Mouse (Mus musculus) MEL (cell line): ENCODE measurements at regions not wholly inside any gene's neighbourhood (a gene's known extent, or its start where the extent isn't known, plus 50 kb on each side); places are given as distances from the start of the nearest gene placed in this dataset.

Experiments
- DNase-seq: peaks from one replicate; pipeline ENCODE4 v3.0.0; 2011; ENCODE audit warnings: low read depth, low spot score
- H3K27ac ChIP-seq: 2 replicates; pipeline ENCODE4 v1.5.1; 2012; ENCODE audit warnings: low read depth, mild to moderate bottlenecking, control low read depth, low read length, moderate library complexity; ENCODE audit not compliant: control insufficient read depth
- H3K27me3 ChIP-seq, 2 experiments: fragments of 150-350 bp in 1 of 2; sonication (generic) in 1 of 2; 2 replicates each; pipeline ENCODE4 v1.6.1; 2012; ENCODE audit warnings: low read length in 2 of 2, mild to moderate bottlenecking in 2 of 2, improper control_type of control experiment in 1 of 2, moderate library complexity in 1 of 2; ENCODE audit not compliant: insufficient read depth in 2 of 2, control insufficient read depth in 1 of 2
- H3K36me3 ChIP-seq, 2 experiments: 2 replicates each; pipeline ENCODE4 v1.6.1; 2012 to 2014; ENCODE audit warnings: low read length in 2 of 2, improper control_type of control experiment in 1 of 2, inconsistent platforms in 1 of 2, mild to moderate bottlenecking in 1 of 2; ENCODE audit not compliant: insufficient read depth in 2 of 2, control insufficient read depth in 1 of 2
- H3K4me1 ChIP-seq, 2 experiments: fragments of 150-350 bp in 1 of 2; sonication (generic) in 1 of 2; 2 replicates each; pipeline ENCODE4 v1.6.1; 2012; ENCODE audit warnings: low read length in 2 of 2, improper control_type of control experiment in 1 of 2, mild to moderate bottlenecking in 1 of 2; ENCODE audit not compliant: insufficient read depth in 2 of 2, control insufficient read depth in 1 of 2
- H3K4me3 ChIP-seq, 2 experiments: fragments of 150-350 bp in 1 of 2; sonication (generic) in 1 of 2; 2 replicates each; pipeline ENCODE4 v1.5.1; 2012; ENCODE audit warnings: low read depth in 2 of 2, low read length in 2 of 2, mild to moderate bottlenecking in 2 of 2, moderate library complexity in 2 of 2, control low read depth in 1 of 2, improper control_type of control experiment in 1 of 2; ENCODE audit not compliant: control insufficient read depth in 1 of 2, insufficient read depth in 1 of 2
- H3K79me2 ChIP-seq: 2 replicates; pipeline ENCODE4 v1.6.1; 2012; ENCODE audit warnings: mild to moderate bottlenecking, low read length, moderate library complexity; ENCODE audit not compliant: control insufficient read depth, poor library complexity, insufficient read depth
- H3K9ac ChIP-seq: 2 replicates; pipeline ENCODE4 v1.6.1; 2012; ENCODE audit warnings: low read depth, mild to moderate bottlenecking, control low read depth, low read length, moderate library complexity; ENCODE audit not compliant: control insufficient read depth, poor library complexity, severe bottlenecking
- H3K9me3 ChIP-seq: fragments of 150-350 bp; sonication (generic); replicated peaks from 2 replicates; pipeline ENCODE4 v1.6.1; 2012; ENCODE audit warnings: mild to moderate bottlenecking, low read length, improper control_type of control experiment, moderate library complexity; ENCODE audit not compliant: insufficient read depth
- CHD2 ChIP-seq: IDR thresholded peaks from 2 replicates; pipeline ENCODE4 v1.6.1; 2011; ENCODE audit warnings: low read length, improper control_type of control experiment
- CTCF ChIP-seq, 3 experiments: IDR thresholded peaks in 2 of 3; conservative IDR thresholded peaks in 1 of 3; 2 replicates each; pipeline ENCODE4 v1.5.1; 2011 to 2012; ENCODE audit warnings: low read length in 3 of 3, low read depth in 2 of 3, mild to moderate bottlenecking in 2 of 3, improper control_type of control experiment in 1 of 3, inconsistent platforms in 1 of 3, mixed read lengths in 1 of 3, moderate library complexity in 1 of 3; ENCODE audit not compliant: control insufficient read depth in 1 of 3, insufficient read depth in 1 of 3, poor library complexity in 1 of 3, severe bottlenecking in 1 of 3
- EP300 ChIP-seq, 2 experiments: IDR thresholded peaks; 2 replicates each; pipeline ENCODE4 v1.6.1; 2011; ENCODE audit warnings: improper control_type of control experiment in 2 of 2, low read length in 2 of 2, low read depth in 1 of 2, mild to moderate bottlenecking in 1 of 2
- ETS1 ChIP-seq: IDR thresholded peaks from 2 replicates; pipeline ENCODE4 v1.6.1; 2012; ENCODE audit warnings: low read depth, mild to moderate bottlenecking, inconsistent platforms, low read length, improper control_type of control experiment, moderate library complexity
- GATA1 ChIP-seq: IDR thresholded peaks from 2 replicates; pipeline ENCODE4 v1.6.1; 2011; ENCODE audit warnings: low read depth, low read length, improper control_type of control experiment
- MAX ChIP-seq: IDR thresholded peaks from 2 replicates; pipeline ENCODE4 v1.6.1; 2011; ENCODE audit warnings: low read length, improper control_type of control experiment
- MAZ ChIP-seq: IDR thresholded peaks from 2 replicates; pipeline ENCODE4 v1.6.1; 2012; ENCODE audit warnings: low read depth, mild to moderate bottlenecking, inconsistent platforms, low read length, improper control_type of control experiment
- MEF2A ChIP-seq: IDR thresholded peaks from 2 replicates; pipeline ENCODE4 v1.6.1; 2014; ENCODE audit warnings: low read depth, mild to moderate bottlenecking, inconsistent platforms, low read length, improper control_type of control experiment; ENCODE audit not compliant: poor library complexity, insufficient replicate concordance, severe bottlenecking; ENCODE audit errors: extremely low read depth
- MYB ChIP-seq: IDR thresholded peaks from 2 replicates; pipeline ENCODE4 v1.6.1; 2011; ENCODE audit warnings: mild to moderate bottlenecking, low read depth, low read length, improper control_type of control experiment
- MYC ChIP-seq: IDR thresholded peaks from 2 replicates; pipeline ENCODE4 v1.6.1; 2011; ENCODE audit warnings: low read depth, mild to moderate bottlenecking, low read length, improper control_type of control experiment, moderate library complexity
- POLR2A ChIP-seq, 2 experiments: IDR thresholded peaks; 2 replicates each; pipeline ENCODE4 v1.6.1; 2011 to 2012; ENCODE audit warnings: low read length in 2 of 2, mild to moderate bottlenecking in 2 of 2, control low read depth in 1 of 2, improper control_type of control experiment in 1 of 2, low read depth in 1 of 2, moderate library complexity in 1 of 2; ENCODE audit not compliant: control insufficient read depth in 1 of 2, insufficient read depth in 1 of 2, poor library complexity in 1 of 2
- POLR2AphosphoS2 ChIP-seq: IDR thresholded peaks from 2 replicates; pipeline ENCODE4 v1.6.1; 2011; ENCODE audit warnings: low read length, improper control_type of control experiment
- POLR2AphosphoS5 ChIP-seq: IDR thresholded peaks from 2 replicates; pipeline ENCODE4 v1.6.1; 2012; ENCODE audit warnings: low read depth, borderline replicate concordance, mild to moderate bottlenecking, inconsistent platforms, low read length, moderate library complexity, mixed read lengths
- RAD21 ChIP-seq: IDR thresholded peaks from 2 replicates; pipeline ENCODE4 v1.6.1; 2011; ENCODE audit warnings: mild to moderate bottlenecking, low read depth, low read length, improper control_type of control experiment
- RCOR1 ChIP-seq: IDR thresholded peaks from 2 replicates; pipeline ENCODE4 v1.6.1; 2012; ENCODE audit warnings: low read depth, mild to moderate bottlenecking, inconsistent platforms, low read length, improper control_type of control experiment
- SIN3A ChIP-seq: IDR thresholded peaks from 2 replicates; pipeline ENCODE4 v1.6.1; 2012; ENCODE audit warnings: low read length, improper control_type of control experiment, inconsistent platforms
- SMC3 ChIP-seq: IDR thresholded peaks from 2 replicates; pipeline ENCODE4 v1.6.1; 2011; ENCODE audit warnings: low read depth, low read length, improper control_type of control experiment
- TAL1 ChIP-seq: IDR thresholded peaks from 2 replicates; pipeline ENCODE4 v1.6.1; 2012; ENCODE audit warnings: mild to moderate bottlenecking, inconsistent platforms, low read length, moderate library complexity, mixed read lengths
- TBP ChIP-seq: IDR thresholded peaks from 2 replicates; pipeline ENCODE4 v1.8.0; 2011; ENCODE audit warnings: low read depth, low read length, improper control_type of control experiment
- UBTF ChIP-seq: IDR thresholded peaks from 2 replicates; pipeline ENCODE4 v1.6.1; 2012; ENCODE audit warnings: low read depth, mild to moderate bottlenecking, inconsistent platforms, low read length, improper control_type of control experiment, moderate library complexity, borderline replicate concordance; ENCODE audit not compliant: insufficient read depth
- USF1 ChIP-seq: IDR thresholded peaks from 2 replicates; pipeline ENCODE4 v1.6.1; 2014; ENCODE audit warnings: low read depth, mild to moderate bottlenecking, inconsistent platforms, low read length, improper control_type of control experiment, moderate library complexity
- ZC3H11A ChIP-seq: IDR thresholded peaks from 2 replicates; pipeline ENCODE4 v1.6.1; 2012; ENCODE audit warnings: low read depth, mild to moderate bottlenecking, inconsistent platforms, low read length, improper control_type of control experiment

GRCm38 (mm10) chr12:97993937-97994336, 265.3 kb downstream of the Galc start:
- Histone ChIP-seq H3K4me3 (no peak overlapping the region), H3K27me3 (no peaks in the 10 kb centered on the region), H3K4me1 (no peaks in the 10 kb centered on the region), H3K27ac (no peak overlapping the region), H3K36me3 (no peaks in the 10 kb centered on the region), H3K9ac (no peak overlapping the region)
- DNase-seq, result no peak
- no peak for TF ChIP-seq POLR2AphosphoS5
- no peak for TF ChIP-seq MAX
- no peak for TF ChIP-seq MAZ
- no peak for TF ChIP-seq MEF2A
- no peak for TF ChIP-seq GATA1
- no peak for TF ChIP-seq ETS1
- no peak for TF ChIP-seq EP300 (IDR thresholded peaks at IDR 0.05; ENCODE audit: low read depth in 1 of 2, low read length in 2 of 2)
- TF ChIP-seq UBTF, result no peak
- no peak for TF ChIP-seq TAL1
- no peak for TF ChIP-seq RCOR1
- TF ChIP-seq MYC, result no peak
- TF ChIP-seq CHD2, result no peak
- TF ChIP-seq POLR2AphosphoS2, result no peak
- no peak for TF ChIP-seq SIN3A
- TF ChIP-seq TBP, result no peak
- TF ChIP-seq, all 39 proteins: peak for 0
- H3K9me3 ChIP-seq, result no peaks in the 10 kb centered on the region
- H3K79me2 ChIP-seq, result no peaks in the 10 kb centered on the region

- TF ChIP-seq MYC (no peak), POLR2A (IDR thresholded peaks at IDR 0.05; ENCODE audit: control insufficient read depth in 1 of 2, insufficient read depth in 1 of 2, low read depth in 1 of 2, low read length in 2 of 2, poor library complexity in 1 of 2) (no peak), SMC3 (no peak), USF1 (no peak), CTCF (IDR thresholded peaks at IDR 0.05 in 2 of 3, conservative IDR thresholded peaks at IDR 0.05 in 1 of 3; ENCODE audit: control insufficient read depth in 1 of 3, insufficient read depth in 1 of 3, low read depth in 2 of 3, low read length in 3 of 3, poor library complexity in 1 of 3, severe bottlenecking in 1 of 3) (no peak), ZC3H11A (no peak), RAD21 (no peak), GATA1 (no peak), MEF2A (no peak), POLR2AphosphoS2 (no peak), SIN3A (no peak), MAX (no peak), TAL1 (no peak), MYB (no peak)
- H3K27ac ChIP-seq, result no peak overlapping the region
- no peak for DNase-seq
Measured at GRCm38 (mm10) chr12:97983390-97983789, 275.9 kb downstream of the Galc start.

More at GRCm38 (mm10) chr12:97983390-97983789, 275.9 kb downstream of the Galc start:
- Histone ChIP-seq H3K27me3 (no peaks in the 10 kb centered on the region), H3K9me3 (no peaks in the 10 kb centered on the region), H3K4me1 (no peaks in the 10 kb centered on the region), H3K36me3 (no peaks in the 10 kb centered on the region), H3K79me2 (no peaks in the 10 kb centered on the region), H3K9ac (no peak overlapping the region), H3K4me3 (no peak overlapping the region)
